10 mouse cellular contexts compared by ENCODE assay signal in the genomic region with DNA sequence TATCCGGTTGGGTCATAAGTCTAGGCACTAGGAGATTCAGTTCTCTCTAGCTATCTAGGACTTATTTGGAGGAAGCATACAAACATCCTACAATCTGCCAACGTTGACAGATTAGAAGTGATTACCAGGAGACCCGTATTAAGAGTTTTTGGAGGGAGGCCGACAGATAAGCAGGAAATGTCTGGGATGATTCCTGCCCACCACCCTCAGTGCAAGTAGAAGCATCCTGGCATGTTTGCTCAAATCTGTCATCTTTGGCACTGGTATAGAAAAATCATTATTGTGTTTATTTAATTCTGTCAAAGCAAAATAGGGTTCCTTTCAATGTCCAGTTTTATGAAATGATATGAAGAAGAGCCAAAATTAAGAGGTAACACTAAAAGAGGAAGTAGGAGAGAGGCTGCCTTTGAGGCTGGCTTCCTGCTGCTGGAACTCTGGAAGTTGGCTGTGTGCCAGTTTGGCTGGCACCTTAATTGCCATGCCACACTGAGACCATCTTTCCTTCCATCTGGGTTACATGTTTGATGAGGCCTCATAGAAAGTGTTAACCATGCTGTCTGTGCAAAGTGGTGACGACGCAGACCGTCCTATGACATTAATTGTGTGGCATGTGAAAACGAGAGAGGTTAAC.
DNase-seq lines count a peak whose midpoint lies in the region; ATAC-seq and TF ChIP-seq lines count a peak whose summit lies in the region.
"Had no signal": no experiment of that assay in that cellular context is flagged by ENCODE, and none has a peak within 500 bp of the region (broad histone marks: within the 10 kb centered on the region; RNA-seq: fewer than 3 reads in every experiment).

No protein-coding gene starts in this region.

- no peaks in the 10 kb centered on the region for H3K36me3 ChIP-seq in thymus, adult 2 months (ENCODE audit: control insufficient read depth, insufficient read depth, low read length)
- H3K36me3 ChIP-seq: intestine, embryonic 15.5 days had no signal

- H3K27ac ChIP-seq in thymus, adult 2 months (ENCODE audit: control insufficient read depth, insufficient read depth, low read length) = no peak overlapping the region
- H3K27ac ChIP-seq: intestine, embryonic 15.5 days had no signal

- H3K27me3 ChIP-seq in thymus, adult 2 months (ENCODE audit: control insufficient read depth, insufficient read depth, low read length) = no peaks in the 10 kb centered on the region
- H3K27me3 ChIP-seq: intestine, embryonic 15.5 days had no signal

- TF ChIP-seq POLR2A in thymus, adult 2 months (IDR thresholded peaks at IDR 0.05; ENCODE audit: control insufficient read depth, extremely low read depth, insufficient read depth, low read length, poor library complexity) = no peak

- TF ChIP-seq CTCF in thymus, adult 2 months (IDR thresholded peaks at IDR 0.05; ENCODE audit: borderline replicate concordance, control insufficient read depth, extremely low read depth, insufficient read depth, low read length, poor library complexity) = no peak

- H3K4me3 ChIP-seq in thymus, adult 2 months (ENCODE audit: control insufficient read depth, insufficient read depth, low read length) = no peak overlapping the region
- H3K4me3 ChIP-seq: intestine, embryonic 15.5 days had no signal

- ATAC-seq in hematopoietic stem cell, adult 5-6 weeks (replicated peaks in 1 of 2; ENCODE audit: insufficient read depth in 1 of 2, low FRiP score in 2 of 2, low TSS enrichment in 1 of 2, low read depth in 1 of 2, poor library complexity in 2 of 2, severe bottlenecking in 2 of 2) = peak; percentile 78
- ATAC-seq: intestine, embryonic 15.5 days had no signal

- peak; percentile 7 to 35 for DNase-seq in adrenal gland, postnatal 36 days
- DNase-seq in adrenal gland, adult 2 months = no peak
- peak; percentile 30 for DNase-seq in layer of hippocampus, adult 11-12 months (ENCODE audit: low spot score)
- no peak for DNase-seq in layer of hippocampus, adult 9-10 months (ENCODE audit: low spot score)
- DNase-seq in Muller cell, postnatal 12 days (ENCODE audit: inconsistent ontology term) = peak; percentile 42
- no peak for DNase-seq in thymus, postnatal 25 days
- no peak for DNase-seq in thymus, adult 2 months
- DNase-seq: B cell, adult 2 months had no signal

- 57% methylated on average over 8 of the region's 8 CpGs for WGBS in thymus, adult 2 months

- no peaks in the 10 kb centered on the region for H3K4me1 ChIP-seq in thymus, adult 2 months (replicated peaks; ENCODE audit: control insufficient read depth, insufficient read depth, low read length)
- H3K4me1 ChIP-seq: intestine, embryonic 15.5 days had no signal

Comparison
In these comparisons a context has a peak if more than half of its experiments do, and no peak if none do; other contexts are left out.
1. DNase-seq: peak in adrenal gland, postnatal 36 days (2 of 2), layer of hippocampus, adult 11-12 months (single experiment) and Muller cell, postnatal 12 days (single experiment); none in adrenal gland, adult 2 months (single experiment), layer of hippocampus, adult 9-10 months (single experiment), thymus, postnatal 25 days (single experiment) and thymus, adult 2 months (single experiment).